Mouse (Mus musculus) thymus, postnatal 25 days (tissue): ENCODE measurements at regions not wholly inside any gene's neighbourhood (a gene's known extent, or its start where the extent isn't known, plus 50 kb on each side); places are given as distances from the start of the nearest gene placed in this dataset.
A peak's percentile ranks its signal among the peaks of the same experiment; 100 is the strongest.

Experiments used
- DNase-seq: peaks from one replicate; pipeline ENCODE4 v3.0.0; 2022

DNA sequence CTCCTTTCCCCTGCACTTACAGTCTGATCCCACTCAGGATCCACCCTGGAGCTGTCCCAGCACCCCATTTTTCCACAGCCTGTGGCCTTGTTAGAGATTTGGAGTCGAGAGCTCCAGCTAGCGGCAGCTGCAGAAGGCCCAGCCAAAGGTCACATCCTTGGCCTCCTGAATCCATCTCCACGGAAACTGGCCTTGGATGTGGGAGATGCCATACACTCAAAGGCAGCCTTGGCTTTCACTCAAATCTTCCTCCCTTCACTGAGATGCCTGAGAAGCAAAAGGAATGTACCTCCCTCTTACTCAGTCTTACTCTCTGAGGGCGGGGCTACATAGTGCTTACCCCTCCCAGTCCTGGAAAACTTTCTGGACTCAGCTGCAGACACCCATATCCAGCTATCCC lies 56.2 kb upstream of the Ky start:
- DNase-seq, result no peak

DNA sequence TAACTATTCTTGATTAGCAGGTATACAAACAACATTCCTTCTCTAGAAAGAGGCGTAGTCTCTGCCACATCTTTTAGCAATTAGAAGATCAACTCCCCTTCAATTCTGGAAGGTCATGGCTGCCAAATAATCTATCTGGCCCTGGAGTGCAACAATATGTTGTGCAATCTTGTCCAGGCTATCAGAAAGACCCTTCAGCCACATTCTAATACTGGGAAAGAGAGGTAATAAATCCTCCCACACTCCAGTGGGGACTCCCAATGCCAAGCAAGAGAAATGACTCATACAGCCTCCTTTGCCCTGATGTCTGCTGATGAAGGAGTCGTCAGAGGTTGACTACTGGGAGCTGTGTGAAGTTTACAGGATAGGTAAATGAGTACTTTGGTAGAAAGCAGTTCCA lies 59.5 kb upstream of the Ky start:
- DNase-seq, result no peak

DNA sequence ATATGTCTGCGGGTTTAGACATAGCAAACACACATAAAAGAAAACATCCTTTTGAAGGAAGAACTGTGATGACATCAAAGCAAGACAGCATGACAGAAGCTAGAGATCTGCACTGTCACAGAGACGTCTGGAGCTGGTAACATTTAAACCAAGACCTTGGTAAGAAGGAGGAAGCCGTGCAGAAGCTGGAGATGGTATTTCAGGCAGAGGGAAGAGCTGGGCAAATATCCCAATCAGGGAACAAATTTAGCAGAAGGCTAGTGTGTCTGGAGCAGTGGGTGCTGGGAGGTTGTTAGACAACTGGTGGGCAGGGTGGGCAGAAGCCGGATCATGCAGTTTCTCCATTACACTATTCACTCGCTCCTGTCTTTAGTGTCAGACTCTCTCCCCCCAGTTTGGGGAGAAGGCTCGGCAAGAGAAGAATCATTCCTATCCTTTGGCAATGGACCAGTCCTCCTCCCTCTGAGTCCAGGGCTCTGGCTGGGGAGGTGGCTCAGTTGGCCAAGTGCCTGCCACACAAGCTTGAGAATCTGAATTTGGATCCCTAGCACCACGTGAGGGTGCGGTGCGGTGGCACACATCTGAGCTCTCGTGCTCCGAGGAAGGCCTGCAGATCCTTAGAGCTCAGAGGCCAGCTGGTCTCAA lies 63.2 kb upstream of the Ky start:
- DNase-seq, result no peak

DNA sequence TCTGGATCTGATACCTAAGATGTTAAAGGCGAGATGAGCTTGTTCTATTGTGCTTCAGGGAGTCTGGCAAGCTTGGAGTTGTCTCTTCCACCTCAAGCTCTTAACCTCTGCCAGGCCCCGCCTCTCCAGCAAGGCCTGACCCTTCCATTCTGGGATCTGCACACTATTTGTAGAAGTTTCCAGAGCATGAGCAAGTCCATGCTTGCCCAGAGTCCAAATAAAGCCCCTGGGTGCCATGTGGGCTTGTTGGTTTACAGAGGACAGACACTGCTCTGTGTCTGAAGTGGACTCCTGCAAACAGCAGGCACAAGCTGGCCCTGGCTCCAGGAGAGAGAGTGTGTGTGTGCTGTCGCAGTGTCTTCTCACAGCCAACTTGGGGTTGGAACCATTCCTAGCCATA lies 67.9 kb upstream of the Ky start:
- no peak for DNase-seq

DNA sequence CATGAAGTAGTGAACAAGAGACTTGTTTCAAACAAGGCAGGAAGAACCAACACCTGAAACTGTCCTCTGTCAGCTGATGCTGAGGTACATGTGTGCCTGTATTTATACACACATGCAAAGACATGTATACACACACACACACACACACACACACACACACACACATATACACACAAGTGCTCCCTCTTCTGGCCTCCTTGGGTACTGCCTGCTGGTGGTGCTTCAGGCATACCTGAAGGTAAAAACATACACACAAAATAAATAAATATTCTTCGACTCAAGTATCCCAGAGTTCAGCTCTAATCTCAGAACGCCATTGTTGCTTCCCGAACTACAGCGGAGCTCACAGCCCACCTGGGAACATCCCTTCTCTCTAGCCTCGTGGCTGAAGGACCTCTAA lies 69.2 kb upstream of the Ky start:
- DNase-seq, result peak; percentile 3

DNA sequence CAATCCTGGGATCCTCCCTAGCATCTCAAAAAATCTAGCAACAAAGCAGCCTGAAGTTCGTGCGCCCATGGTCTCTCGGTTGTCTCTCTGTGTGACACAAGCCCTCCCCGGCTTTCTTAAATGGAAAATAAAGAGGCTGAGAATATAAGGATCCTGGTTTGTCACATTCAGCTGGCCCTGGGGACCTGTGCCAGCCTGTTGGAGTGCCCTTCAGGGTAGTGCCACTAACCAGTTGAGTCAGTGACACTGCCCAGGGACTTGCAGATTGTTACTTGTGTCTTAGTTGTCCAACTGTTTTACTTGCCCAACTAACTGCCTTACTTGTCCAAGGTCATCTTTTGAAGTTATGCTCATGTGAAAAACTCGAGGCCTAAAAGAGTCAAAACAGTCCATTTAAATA lies 73.5 kb upstream of the Ephb1 start:
- no peak for DNase-seq

DNA sequence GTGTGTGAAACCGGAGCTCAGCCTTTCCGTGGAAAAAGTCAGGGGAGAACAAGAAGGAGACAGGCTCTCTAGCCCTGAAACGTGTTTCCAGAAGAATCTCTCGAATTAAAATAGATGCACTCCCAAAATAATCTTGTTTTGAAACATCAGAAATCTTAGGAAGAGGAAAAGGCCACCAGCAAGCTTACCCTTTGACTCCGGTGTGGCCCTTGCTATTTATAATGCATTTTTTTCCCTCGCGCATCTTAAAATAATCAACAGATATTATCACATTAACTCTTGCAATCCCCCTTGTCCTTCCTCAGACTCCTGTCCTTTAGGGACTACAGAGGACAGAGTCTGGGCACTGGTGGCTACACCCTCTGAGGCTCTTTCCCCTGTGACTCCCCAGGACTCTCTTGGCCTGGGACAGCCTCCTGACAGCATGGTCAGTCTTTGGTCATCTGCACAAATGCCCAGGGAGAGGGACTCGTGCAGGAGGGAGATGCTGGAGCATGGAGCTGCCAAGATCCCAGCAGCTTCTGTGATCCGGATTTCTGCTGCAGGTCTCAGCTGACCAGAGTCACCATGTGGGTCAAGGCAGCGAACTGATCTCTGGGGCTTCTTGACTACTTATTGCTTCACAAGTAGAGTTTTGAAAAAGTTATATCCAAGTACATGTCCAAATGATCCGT lies 70.3 kb upstream of the Ephb1 start:
- no peak for DNase-seq

DNA sequence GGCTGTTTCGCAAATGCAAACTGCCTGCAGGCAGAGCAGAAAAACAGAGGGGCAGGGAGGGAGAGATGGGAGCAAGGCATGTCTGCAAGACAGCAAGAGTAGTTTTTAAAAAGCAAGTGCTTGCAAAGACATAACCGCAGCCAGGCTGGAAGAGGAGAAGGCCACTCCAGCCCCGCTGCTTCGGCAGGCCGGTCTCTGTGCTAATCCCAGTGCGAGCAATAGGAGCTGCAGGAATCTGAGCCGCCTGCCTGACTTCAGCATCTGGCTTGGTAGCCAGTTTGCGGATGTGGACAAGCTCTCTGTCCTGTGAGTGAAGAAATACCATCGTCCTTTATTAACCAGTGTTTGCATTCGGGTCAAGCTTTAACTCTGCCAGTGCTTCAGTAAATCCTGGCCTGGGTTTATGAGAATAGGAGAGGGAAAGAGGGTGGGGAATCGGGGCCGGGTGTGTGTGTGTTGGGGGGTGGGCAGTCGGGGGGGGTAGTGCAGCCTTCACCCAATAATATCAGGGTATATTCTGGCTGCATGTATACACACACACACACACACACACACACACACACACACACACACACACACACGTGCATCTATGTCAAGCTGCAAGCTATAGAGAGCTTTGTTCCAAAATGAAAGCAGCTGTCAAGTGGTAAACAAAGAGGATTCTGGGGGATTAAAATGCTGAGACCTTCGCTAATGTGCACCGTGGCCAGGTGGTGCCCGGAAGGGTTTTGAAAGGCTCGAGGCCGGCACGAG lies 69.6 kb upstream of the Ephb1 start:
- DNase-seq, result no peak

DNA sequence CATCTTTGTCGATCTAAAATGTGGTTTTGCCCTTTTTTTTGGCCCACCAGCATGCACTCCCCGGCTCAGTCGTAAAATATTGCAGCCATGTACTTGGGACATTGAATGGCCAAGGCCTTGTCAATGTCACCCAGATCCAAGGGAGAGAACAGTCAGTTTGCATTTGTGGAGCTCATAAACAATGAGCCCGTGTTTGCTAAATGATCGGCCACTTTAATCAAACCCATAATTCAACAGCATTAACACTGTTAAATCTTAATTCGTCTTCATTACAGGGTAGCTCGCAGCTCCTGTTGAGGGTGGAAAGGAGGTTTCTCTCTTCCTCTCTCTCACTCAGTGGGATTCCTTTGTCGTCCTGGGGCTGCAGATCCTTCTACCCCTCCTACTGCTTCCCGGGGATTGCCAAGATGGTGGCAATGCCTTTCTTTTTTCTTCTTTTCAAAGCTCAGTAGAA lies 69.0 kb upstream of the Ephb1 start:
- DNase-seq, result no peak

DNA sequence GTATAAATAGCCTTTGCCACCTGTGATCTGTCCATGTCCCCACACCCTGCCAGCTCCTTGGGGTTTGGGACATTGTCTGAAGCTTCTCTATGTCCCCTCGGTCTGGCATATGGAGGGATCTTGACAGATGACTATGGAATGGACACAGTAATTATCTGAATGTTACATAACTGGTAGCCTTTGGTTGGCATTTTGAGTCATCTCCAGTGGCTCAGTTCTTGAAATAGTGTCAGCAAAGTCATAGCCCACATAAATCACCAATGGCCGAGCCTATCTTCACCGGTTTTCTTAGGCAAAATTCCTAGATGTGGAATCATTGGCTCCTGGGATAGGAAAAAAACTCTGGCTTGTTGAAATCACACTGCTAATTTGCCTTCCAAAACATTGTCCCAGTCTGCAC lies 67.3 kb upstream of the Ephb1 start:
- no peak for DNase-seq

DNA sequence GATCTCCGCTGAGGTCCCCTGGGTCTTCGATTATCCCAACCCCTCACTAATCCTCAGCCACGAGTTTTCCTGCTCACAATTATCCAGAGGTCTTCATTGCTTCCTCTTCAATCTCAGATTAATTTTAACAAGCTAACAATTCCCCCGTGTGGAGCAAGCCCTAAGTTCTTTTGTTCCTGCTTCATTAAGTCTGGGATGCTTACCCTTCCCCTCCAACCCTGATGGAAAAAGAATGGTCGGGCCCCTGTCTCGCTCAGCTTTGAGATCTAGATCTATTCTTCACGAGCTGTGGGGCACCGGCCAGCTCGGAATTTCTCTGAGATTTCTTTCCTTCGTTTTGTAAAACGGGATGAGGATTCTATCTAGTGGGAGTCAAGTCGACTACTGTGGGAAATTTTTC lies 65.7 kb upstream of the Ephb1 start:
- no peak for DNase-seq

DNA sequence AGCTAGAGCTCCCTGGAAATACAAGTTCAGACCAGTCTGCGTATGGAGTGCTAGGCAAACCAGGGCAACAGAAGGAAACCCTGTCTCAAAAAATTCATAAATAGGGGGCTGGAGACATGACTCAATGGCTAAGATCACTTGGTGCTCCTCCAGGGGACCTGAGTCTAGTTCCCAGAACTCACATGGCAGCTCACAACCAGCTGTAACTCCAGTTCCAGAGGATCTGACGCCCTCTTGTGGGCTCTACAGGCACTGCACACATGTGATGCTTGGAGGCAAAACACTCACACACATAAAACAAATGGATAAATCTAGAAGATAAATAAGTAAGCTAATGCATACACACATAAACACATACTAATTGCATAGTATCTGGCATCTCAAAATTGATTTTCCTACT lies 59.1 kb upstream of the Ephb1 start:
- no peak for DNase-seq

DNA sequence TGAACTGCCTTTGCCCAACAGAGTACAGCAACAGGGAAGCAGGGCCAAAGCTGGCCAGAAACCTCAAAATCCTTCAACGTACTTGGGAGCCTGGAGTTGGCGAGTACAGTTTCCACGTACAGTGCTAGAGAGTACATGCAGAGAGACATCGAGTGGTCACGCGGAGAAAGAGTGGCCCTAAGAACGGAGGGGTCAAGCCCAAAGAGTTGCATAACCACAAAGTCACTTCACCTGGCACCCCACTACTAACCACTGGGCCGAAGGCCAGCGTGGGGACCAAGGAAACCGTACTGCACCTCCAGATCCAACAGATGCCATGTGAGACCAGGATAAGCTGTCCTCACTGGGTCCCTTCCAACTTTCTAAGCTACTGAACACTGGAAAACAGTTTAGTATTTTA lies 56.2 kb upstream of the Ephb1 start:
- DNase-seq, result no peak

DNA sequence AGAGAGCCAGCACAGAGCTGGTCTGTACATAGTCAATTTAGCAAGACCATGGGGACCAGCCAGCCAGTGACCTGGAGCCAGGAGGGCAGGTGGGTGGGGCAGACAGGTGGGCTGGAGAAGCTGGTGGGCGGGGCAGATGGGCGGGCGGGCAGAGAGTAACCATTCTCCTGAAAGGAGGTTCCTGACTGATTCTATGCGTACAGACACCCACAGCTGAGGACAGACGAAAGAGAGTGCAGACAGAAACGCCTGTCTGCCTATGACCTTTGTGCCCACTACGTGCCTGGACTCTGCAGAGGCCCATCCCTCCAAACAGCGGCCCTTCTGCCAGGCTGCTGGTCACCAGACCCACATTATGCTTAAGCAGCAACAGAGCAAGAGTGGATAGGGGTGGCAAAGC lies 51.5 kb upstream of the Ephb1 start:
- DNase-seq, result no peak
